Mouse (Mus musculus) G1E (cell line): Measurements from ENCODE around the gene Tnfsf8. TPM values are rescaled to one million over a fixed set of nuclear protein-coding genes. Genes with fewer than 3 reads are reported as not detected.

Experiments
- ATAC-seq: 2 replicates; pipeline ENCODE4 v1.8.0; 2016; ENCODE audit warnings: mild to moderate bottlenecking; ENCODE audit not compliant: insufficient number of reproducible peaks, poor library complexity, low FRiP score, severe bottlenecking; ENCODE audit errors: extremely low read depth
- DNase-seq: peaks from one replicate; pipeline ENCODE4 v3.0.0; 2012; ENCODE audit warnings: low spot score
- H3K27me3 ChIP-seq: 2 replicates; pipeline ENCODE4 v1.6.1; 2012; ENCODE audit warnings: mild to moderate bottlenecking, low read length, inconsistent platforms; ENCODE audit not compliant: insufficient read depth
- H3K36me3 ChIP-seq: replicated peaks from 2 replicates; pipeline ENCODE3; 2012; ENCODE audit warnings: mild to moderate bottlenecking, inconsistent platforms
- H3K4me1 ChIP-seq: 2 replicates; pipeline ENCODE4 v1.6.1; 2012; ENCODE audit warnings: low read depth, low read length, inconsistent platforms, mixed read lengths; ENCODE audit not compliant: insufficient read depth
- H3K4me3 ChIP-seq: 2 replicates; pipeline ENCODE4 v1.5.1; 2012; ENCODE audit warnings: low read depth, mild to moderate bottlenecking, inconsistent platforms, low read length, moderate library complexity, mixed read lengths
- H3K9me3 ChIP-seq: replicated peaks from 2 replicates; pipeline ENCODE4 v1.6.1; 2012; ENCODE audit warnings: inconsistent platforms
- CTCF ChIP-seq: IDR thresholded peaks from 2 replicates; pipeline ENCODE4 v1.5.1; 2012; ENCODE audit warnings: low read depth, low read length, inconsistent platforms, mixed read lengths
- GATA1 ChIP-seq: IDR thresholded peaks from 2 replicates; pipeline ENCODE4 v1.6.1; 2012; ENCODE audit warnings: borderline replicate concordance, low read length, inconsistent platforms, mixed read lengths
- GATA2 ChIP-seq: IDR thresholded peaks from 2 replicates; pipeline ENCODE4 v1.6.1; 2012; ENCODE audit warnings: low read depth, low read length, inconsistent platforms, borderline replicate concordance
- POLR2AphosphoS5 ChIP-seq: IDR thresholded peaks from 2 replicates; pipeline ENCODE4 v1.6.1; 2012; ENCODE audit warnings: low read depth, low read length, inconsistent platforms; ENCODE audit not compliant: insufficient replicate concordance
- TAL1 ChIP-seq: conservative IDR thresholded peaks from 2 replicates; pipeline ENCODE4 v1.6.1; 2012; ENCODE audit warnings: low read depth, low read length, inconsistent platforms, mixed read lengths
- polyA plus RNA-seq: library from polyadenylated mRNA; stranded (reverse); fragments of >175 nt; gene quantifications from 2 replicates; pipeline ENCODE4 v1.2.3, GENCODE M21; 2012
- total RNA-seq, 2 experiments: library from RNA; stranded (forward) in 1 of 2; stranded (reverse) in 1 of 2; fragments of 200-1000 nt in 1 of 2; fragments of >200 nt in 1 of 2; fragmentation: Nextera tagmentation in 1 of 2; gene quantifications; 2 replicates each; pipeline ENCODE4 v1.2.3; 2014 to 2017

Tnfsf8 gene
- total RNA-seq (2014; fragmentation: Nextera tagmentation) (not detected in 2 replicates), total RNA-seq (2017) (0.06 TPM in 1 of 2 replicates, not detected in the other), polyA plus RNA-seq (not detected in 2 replicates)

DNA sequence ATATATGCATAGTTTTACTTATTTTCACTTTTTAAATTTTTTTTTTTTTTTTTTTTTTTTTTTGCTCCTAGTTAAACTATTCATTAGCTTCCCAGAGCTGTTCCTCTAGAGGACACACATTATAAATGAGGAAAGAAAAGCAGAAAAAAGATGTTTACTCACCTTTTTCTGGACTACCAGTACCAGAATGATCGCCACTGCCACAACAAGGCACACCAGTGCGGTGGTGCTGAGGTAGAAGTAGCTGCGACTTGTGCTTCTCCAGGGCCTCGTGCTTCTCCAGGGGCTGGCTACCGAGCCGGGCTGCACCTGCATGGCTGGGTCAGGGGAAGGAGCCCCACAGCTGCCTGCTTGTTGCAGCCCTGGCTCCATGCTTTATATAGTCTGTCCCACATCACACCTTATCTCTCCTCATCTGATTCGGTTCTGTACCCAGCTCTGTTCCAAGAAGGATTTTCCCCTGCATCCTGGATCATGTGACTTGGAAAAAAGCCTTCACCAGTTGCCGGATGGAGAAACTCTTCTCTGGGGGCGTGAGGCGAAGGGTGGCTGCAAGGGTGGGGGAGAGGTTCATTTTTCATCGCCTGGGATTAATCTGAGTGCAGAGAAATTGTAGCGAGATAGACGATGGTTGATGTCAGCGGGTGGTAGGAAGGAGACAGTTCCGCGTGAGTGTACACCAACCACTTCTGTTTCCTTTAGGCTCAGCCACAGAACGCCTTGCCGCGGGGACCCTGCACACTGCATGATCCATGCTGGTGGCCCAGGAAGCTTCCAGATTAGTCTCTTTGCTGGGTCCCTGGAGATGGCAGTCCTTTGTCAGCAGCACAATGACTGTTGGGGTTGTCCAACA lies at the start of gene Tnfsf8:
Gene Tnfsf8, minus strand, starts transcription at position 660 of the 853 bp plus-strand sequence.
- TF ChIP-seq CTCF (no peak), GATA1 (no peak), TAL1 (no peak), POLR2AphosphoS5 (no peak), GATA2 (no peak)
- no peak within 1 kb of the TSS for H3K4me3 ChIP-seq
- no peaks in the 10 kb centered on the region for H3K36me3 ChIP-seq
- ATAC-seq, result no peak
- H3K27me3 ChIP-seq, result no peaks in the 10 kb centered on the region
- no peaks in the 10 kb centered on the region for H3K4me1 ChIP-seq
- H3K9me3 ChIP-seq, result peaks cover 43% of the 10 kb centered on the region
- DNase-seq, result no peak

DNA sequence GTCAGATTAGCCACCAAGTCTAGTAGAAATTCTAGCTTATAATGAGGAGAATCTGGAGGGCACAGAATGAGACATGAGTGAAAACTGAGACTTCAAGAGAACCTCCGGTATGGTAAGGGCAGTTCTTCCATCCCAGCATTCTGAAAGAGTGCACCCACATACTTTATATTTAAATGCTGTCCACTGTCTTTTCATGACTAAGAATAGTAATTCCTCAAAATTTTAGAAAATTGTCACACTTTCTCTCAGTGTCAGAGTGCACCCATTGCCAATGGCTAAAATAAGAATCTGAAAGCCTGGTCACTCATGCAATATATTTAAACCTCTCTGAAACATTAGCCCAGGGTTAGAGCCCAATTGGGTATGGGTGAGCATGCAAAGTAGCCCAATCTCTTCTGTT lies 47.4 kb upstream of the Tnfsf8 start:
- no peak for TF ChIP-seq CTCF
- no peak for TF ChIP-seq GATA2
- TF ChIP-seq TAL1, result no peak
- TF ChIP-seq GATA1, result no peak
- no peak for TF ChIP-seq POLR2AphosphoS5
- Histone ChIP-seq H3K4me3 (no peak overlapping the region), H3K27me3 (no peaks in the 10 kb centered on the region), H3K36me3 (no peaks in the 10 kb centered on the region), H3K9me3 (peaks cover 10% of the 10 kb centered on the region), H3K4me1 (no peaks in the 10 kb centered on the region)
- no peak for DNase-seq
- no peak for ATAC-seq

DNA sequence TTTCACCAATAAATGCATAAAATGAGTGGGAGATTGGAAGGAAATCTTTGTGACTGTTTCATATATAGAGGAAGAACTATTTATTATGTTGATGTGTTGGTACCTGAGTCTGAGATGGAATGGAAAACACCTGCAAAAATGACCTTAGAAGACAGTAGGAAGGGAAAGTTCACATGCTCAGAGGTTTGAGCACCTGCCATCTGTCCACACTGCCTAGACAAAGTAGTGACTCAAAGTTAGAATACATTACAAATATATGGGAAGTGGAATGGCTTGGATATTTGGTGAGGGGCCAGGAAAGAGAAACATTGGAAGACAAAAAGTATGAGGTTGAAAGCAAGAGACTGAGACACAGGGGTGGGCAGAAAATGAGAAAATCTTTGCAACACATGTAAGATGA lies 46.3 kb upstream of the Tnfsf8 start:
- Histone ChIP-seq H3K9me3 (peaks cover 4% of the 10 kb centered on the region), H3K4me3 (no peak overlapping the region), H3K27me3 (no peaks in the 10 kb centered on the region), H3K4me1 (no peaks in the 10 kb centered on the region), H3K36me3 (no peaks in the 10 kb centered on the region)
- ATAC-seq (no peak), DNase-seq (no peak)
- no peak for TF ChIP-seq GATA1
- no peak for TF ChIP-seq CTCF
- TF ChIP-seq POLR2AphosphoS5, result no peak
- TF ChIP-seq GATA2, result no peak
- TF ChIP-seq TAL1, result no peak

DNA sequence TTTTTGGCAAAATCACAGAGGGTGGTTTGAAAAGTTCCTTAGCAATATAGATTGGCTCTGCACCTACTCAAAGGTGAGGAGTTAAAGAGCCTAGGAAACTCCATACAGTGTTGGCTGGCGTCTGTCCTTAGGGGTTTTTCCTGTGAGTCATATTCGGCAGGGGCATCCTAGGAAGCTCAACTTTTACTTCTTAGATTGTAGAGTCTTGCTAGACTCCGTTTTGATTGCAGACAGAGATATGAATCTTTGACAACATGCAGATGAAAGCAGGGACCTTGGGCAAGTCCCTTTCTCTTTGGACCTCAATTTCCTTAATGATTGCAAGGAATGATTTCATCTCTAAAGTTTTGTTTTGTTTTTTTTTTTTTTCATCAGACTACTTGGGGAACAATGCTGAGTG lies 44.9 kb upstream of the Tnfsf8 start:
- TF ChIP-seq POLR2AphosphoS5 (no peak), GATA2 (no peak), CTCF (no peak), GATA1 (no peak), TAL1 (no peak)
- Histone ChIP-seq H3K36me3 (no peaks in the 10 kb centered on the region), H3K9me3 (peaks cover 4% of the 10 kb centered on the region), H3K4me1 (no peaks in the 10 kb centered on the region), H3K27me3 (no peaks in the 10 kb centered on the region), H3K4me3 (no peak overlapping the region)
- ATAC-seq, result no peak
- no peak for DNase-seq

DNA sequence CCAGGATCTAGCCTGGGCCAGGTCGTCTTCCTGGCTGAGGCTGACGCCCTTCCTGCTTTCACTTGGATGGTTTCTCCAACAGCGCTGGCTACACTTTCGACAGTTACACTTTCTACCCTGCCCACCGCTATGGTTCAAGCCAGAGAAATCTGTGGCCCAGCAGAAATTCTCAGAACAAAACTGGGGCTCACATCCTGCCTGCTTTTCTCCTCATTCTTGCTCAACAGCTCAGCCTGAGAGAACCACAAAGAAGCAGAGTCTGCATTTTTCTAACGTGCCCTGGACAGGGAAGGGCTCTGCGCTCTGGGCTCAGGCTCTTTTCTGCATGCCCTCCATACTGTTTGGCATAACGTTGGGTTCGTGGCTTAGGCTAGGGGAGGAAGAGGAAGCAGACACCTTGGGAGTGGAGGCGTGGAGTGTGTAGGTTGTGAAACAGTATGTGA lies 38.0 kb upstream of the Tnfsf8 start:
- DNase-seq, result no peak
- no peaks in the 10 kb centered on the region for H3K36me3 ChIP-seq
- no peaks in the 10 kb centered on the region for H3K27me3 ChIP-seq
- peaks cover 9% of the 10 kb centered on the region for H3K9me3 ChIP-seq
- no peak for ATAC-seq
- H3K4me3 ChIP-seq, result no peak overlapping the region
- H3K4me1 ChIP-seq, result no peaks in the 10 kb centered on the region
- TF ChIP-seq GATA1 (no peak), GATA2 (no peak), POLR2AphosphoS5 (no peak), CTCF (no peak), TAL1 (no peak)

DNA sequence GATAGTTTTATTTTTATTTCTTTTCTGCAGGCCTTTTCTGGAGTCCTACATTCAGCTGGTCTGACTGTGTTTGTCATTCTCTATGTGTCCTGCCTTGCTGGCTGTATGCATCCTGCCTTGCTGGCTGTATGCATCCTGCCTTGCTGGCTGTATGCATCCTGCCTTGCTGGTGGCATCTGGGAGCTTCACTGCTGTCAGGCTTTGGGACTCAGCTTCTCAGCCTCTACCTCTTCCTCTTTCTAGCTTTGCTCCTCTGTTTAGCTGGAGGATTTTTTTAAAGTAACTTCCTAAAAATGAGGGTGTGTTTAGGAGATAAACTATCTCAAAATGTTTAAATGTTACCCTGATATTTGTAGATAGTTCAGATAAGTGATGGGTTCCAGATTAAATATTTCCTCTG lies 36.0 kb upstream of the Tnfsf8 start:
- no peaks in the 10 kb centered on the region for H3K4me1 ChIP-seq
- no peak for TF ChIP-seq POLR2AphosphoS5
- ATAC-seq (no peak), DNase-seq (no peak)
- no peak overlapping the region for H3K4me3 ChIP-seq
- H3K36me3 ChIP-seq, result no peaks in the 10 kb centered on the region
- H3K27me3 ChIP-seq, result no peaks in the 10 kb centered on the region
- peaks cover 11% of the 10 kb centered on the region for H3K9me3 ChIP-seq
